Mouse (Mus musculus) hindbrain, embryonic 12.5 days (tissue): ENCODE results near the gene Slc25a11. TPM values are rescaled to one million over a fixed set of nuclear protein-coding genes. Genes with fewer than 3 reads are reported as not detected.

ENCODE experiments used
- ATAC-seq: fragments of 200-750 bp; cut with Nextera tagmentation; 2 replicates; pipeline ENCODE4 v1.8.0; 2017; ENCODE audit warnings: moderate TSS enrichment; ENCODE audit not compliant: low FRiP score
- H3K27ac ChIP-seq: fragments of 300-500 bp; sonication (generic); 2 replicates; pipeline ENCODE4 v1.5.1; 2016; ENCODE audit warnings: mild to moderate bottlenecking
- H3K27me3 ChIP-seq: fragments of 300-500 bp; sonication (generic); 2 replicates; pipeline ENCODE4 v1.6.1; 2016; ENCODE audit warnings: mild to moderate bottlenecking
- H3K36me3 ChIP-seq: fragments of 300-500 bp; sonication (generic); 2 replicates; pipeline ENCODE4 v1.6.1; 2016; ENCODE audit warnings: mild to moderate bottlenecking
- H3K4me1 ChIP-seq: fragments of 300-500 bp; sonication (generic); 2 replicates; pipeline ENCODE4 v1.6.1; 2016
- H3K4me2 ChIP-seq: fragments of 300-500 bp; sonication (generic); replicated peaks from 2 replicates; pipeline ENCODE4 v1.6.1; 2016; ENCODE audit warnings: mild to moderate bottlenecking
- H3K4me3 ChIP-seq: fragments of 300-500 bp; sonication (generic); 2 replicates; pipeline ENCODE4 v1.5.1; 2016; ENCODE audit warnings: mild to moderate bottlenecking
- H3K9ac ChIP-seq: fragments of 300-500 bp; sonication (generic); 2 replicates; pipeline ENCODE4 v1.6.1; 2016; ENCODE audit warnings: mild to moderate bottlenecking, moderate library complexity
- H3K9me3 ChIP-seq: fragments of 300-500 bp; sonication (generic); replicated peaks from 2 replicates; pipeline ENCODE4 v1.6.1; 2016; ENCODE audit warnings: mild to moderate bottlenecking
- WGBS: fragments of 180-500 bp; shearing (Covaris S2); methylation state at CpG from one replicate; pipeline ENCODE4 v1.1.7; 2016; 5-methylcytosine and 5-hydroxymethylcytosine counted together
- polyA plus RNA-seq: library from polyadenylated mRNA; unstranded; fragments of >200 nt; fragmentation: Nextera tagmentation; extraction: Ambion mirVana; gene quantifications from 2 replicates; pipeline ENCODE4 v1.2.1, GENCODE M21; 2016

Slc25a11 gene
- polyA plus RNA-seq, 1 experiment from 2014 or later: 148 TPM

DNA sequence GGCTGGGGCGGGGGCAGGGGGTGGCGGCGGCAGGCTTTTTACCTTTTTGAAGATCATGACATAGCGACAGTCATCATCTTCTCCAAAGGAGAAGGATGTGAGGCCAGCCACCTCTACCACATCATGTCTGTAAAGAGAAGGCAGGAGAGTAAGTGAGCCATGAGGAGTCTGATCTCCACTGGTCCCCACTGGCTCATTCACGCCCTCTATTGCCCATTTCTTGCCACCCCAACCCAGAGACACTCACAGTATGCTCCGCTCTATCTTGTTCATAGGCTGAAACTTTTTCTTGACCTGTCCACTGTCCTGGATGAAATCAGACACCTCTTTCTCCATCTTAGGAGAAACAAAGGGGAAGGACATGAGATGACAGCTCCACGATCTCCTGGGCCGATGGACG, 17.5 kb upstream of the Slc25a11 start:
- Histone ChIP-seq H3K9me3 (no peaks in the 10 kb centered on the region), H3K4me1 (peaks cover 12% of the 10 kb centered on the region), H3K27ac (no peak overlapping the region), H3K9ac (no peak overlapping the region), H3K4me2 (no peak overlapping the region), H3K4me3 (no peak overlapping the region), H3K27me3 (no peaks in the 10 kb centered on the region), H3K36me3 (peaks cover 53% of the 10 kb centered on the region)
- ATAC-seq: no peak
- 92% methylated on average over 9 of the region's 9 CpGs for WGBS

DNA sequence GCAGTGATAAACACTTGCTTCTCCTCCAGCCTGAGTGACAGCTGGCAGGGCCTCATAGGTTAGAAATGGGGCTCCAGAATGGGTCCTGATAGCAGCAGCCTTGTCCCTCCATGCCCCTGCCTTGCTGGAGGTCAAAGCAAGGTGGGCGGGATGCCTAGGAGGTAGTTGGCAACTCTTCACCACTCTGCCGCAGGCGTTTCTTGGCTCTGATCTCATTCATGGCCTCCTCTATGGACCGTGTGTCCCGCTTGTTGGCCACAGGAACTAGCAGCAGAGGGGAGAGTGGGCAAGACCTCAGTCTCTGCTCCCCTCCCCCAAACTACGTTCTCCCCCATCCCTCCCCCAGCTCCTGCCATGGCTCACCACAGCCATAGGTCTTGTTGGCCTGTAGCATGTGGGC, 16.7 kb upstream of the Slc25a11 start:
- Histone ChIP-seq H3K4me3 (no peak overlapping the region), H3K9me3 (no peaks in the 10 kb centered on the region), H3K4me2 (no peak overlapping the region), H3K36me3 (peaks cover 54% of the 10 kb centered on the region), H3K27ac (no peak overlapping the region), H3K27me3 (no peaks in the 10 kb centered on the region), H3K4me1 (peaks cover 12% of the 10 kb centered on the region), H3K9ac (no peak overlapping the region)
- 92% methylated on average over 6 of the region's 6 CpGs for WGBS
- ATAC-seq: no peak

DNA sequence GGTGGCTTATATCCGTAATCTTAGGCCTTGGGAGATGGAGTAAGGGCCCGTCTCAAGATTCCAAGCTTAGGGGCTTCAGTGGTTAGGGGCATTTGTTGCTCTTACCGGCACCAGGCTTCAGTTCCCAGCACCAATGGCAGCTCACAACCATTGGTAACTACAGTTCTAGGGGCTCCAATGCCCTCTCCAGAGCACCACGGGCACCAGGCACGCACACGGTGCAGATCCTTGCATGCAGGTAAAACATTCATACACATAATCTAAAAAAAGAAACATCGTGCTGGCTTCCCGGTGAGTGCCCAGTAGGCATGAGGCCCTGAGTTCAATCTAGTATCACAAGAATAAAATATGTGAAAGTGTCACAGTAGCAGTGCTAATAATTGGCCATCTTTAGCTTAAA, 15.8 kb upstream of the Slc25a11 start:
- ATAC-seq: no peak
- H3K27me3 ChIP-seq: no peaks in the 10 kb centered on the region
- no peaks in the 10 kb centered on the region for H3K9me3 ChIP-seq
- peaks cover 10% of the 10 kb centered on the region for H3K4me1 ChIP-seq
- H3K4me3 ChIP-seq: no peak overlapping the region
- H3K9ac ChIP-seq: no peak overlapping the region
- no peak overlapping the region for H3K27ac ChIP-seq
- no peak overlapping the region for H3K4me2 ChIP-seq
- 93% methylated on average over 8 of the region's 8 CpGs for WGBS
- H3K36me3 ChIP-seq: peaks cover 54% of the 10 kb centered on the region

- H3K27ac ChIP-seq: peak overlapping the region; percentile 35; the same call in 1 of the 2 replicates
- no peak overlapping the region for H3K4me3 ChIP-seq
- no peak overlapping the region for H3K9ac ChIP-seq
- WGBS: 93% methylated on average over 8 of the region's 8 CpGs
- peaks cover 19% of the 10 kb centered on the region for H3K4me1 ChIP-seq
- no peaks in the 10 kb centered on the region for H3K27me3 ChIP-seq
- H3K4me2 ChIP-seq: no peak overlapping the region
- H3K9me3 ChIP-seq: no peaks in the 10 kb centered on the region
- ATAC-seq: no peak
- peaks cover 47% of the 10 kb centered on the region for H3K36me3 ChIP-seq
Observed at GRCm38 (mm10) chr11:70660571-70660970, 13.3 kb upstream of the Slc25a11 start.

- no peaks in the 10 kb centered on the region for H3K9me3 ChIP-seq
- H3K4me1 ChIP-seq: peaks cover 23% of the 10 kb centered on the region
- H3K4me3 ChIP-seq: no peak overlapping the region
- H3K27me3 ChIP-seq: no peaks in the 10 kb centered on the region
- H3K36me3 ChIP-seq: peaks cover 32% of the 10 kb centered on the region
- H3K9ac ChIP-seq: no peak overlapping the region
- no peak for ATAC-seq
- H3K4me2 ChIP-seq: no peak overlapping the region
- no peak overlapping the region for H3K27ac ChIP-seq
- 75% methylated on average over 8 of the region's 8 CpGs for WGBS
Observed at GRCm38 (mm10) chr11:70658942-70659341, 11.7 kb upstream of the Slc25a11 start.

DNA sequence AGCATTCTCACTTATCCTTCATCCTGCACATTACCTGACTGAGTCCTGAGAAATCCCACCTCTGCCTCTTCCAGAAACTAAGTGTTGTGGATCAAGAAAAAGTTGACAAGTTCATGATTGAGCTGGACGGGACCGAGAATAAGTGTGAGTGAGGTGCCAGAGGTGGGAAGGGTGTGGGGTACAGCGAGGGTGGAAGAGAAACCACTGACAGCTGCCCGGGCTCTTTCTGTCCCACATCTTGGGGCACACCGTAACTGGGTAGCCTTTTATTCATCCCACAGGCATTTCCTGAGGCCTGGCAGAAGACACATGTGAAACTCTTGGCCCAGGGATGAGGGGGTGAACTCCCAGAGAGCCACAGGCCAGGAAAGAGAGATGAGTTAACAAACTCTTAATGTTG, 11.2 kb upstream of the Slc25a11 start:
- ATAC-seq: no peak
- H3K9me3 ChIP-seq: no peaks in the 10 kb centered on the region
- 92% methylated on average over 5 of the region's 5 CpGs for WGBS

DNA sequence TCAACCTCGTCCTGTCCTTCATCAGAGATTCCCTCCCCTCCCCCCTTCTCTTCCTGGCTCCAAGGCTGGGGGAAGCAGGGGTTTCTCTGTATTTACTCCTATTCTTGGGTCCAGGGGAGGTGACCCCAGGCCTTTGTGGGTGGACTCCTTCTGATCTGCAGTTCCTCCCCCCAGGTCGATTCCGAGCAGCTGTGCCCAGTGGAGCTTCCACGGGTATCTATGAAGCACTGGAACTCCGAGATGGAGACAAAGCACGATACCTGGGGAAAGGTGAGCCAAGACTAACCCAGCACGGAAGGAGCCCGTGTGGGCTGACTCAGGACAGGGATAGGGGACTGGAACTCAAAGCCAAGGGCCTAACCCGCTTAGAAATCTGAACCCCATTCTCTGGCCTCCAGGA, 10.7 kb upstream of the Slc25a11 start:
- Histone ChIP-seq H3K4me3 (no peak overlapping the region), H3K27me3 (no peaks in the 10 kb centered on the region), H3K9ac (no peak overlapping the region), H3K9me3 (no peaks in the 10 kb centered on the region), H3K4me2 (no peak overlapping the region), H3K36me3 (peaks cover 23% of the 10 kb centered on the region), H3K4me1 (peaks cover 26% of the 10 kb centered on the region), H3K27ac (no peak overlapping the region)
- ATAC-seq: no peak
- 57% methylated on average over 9 of the region's 9 CpGs for WGBS

More for the DNA sequence above, 11.2 kb upstream of the Slc25a11 start:
- H3K4me2 ChIP-seq: no peak overlapping the region
- no peak overlapping the region for H3K27ac ChIP-seq
- H3K9ac ChIP-seq: 0 out of 2 replicates have a peak overlapping the region, but pooled peaks have one; percentile 13
- H3K4me1 ChIP-seq: peaks cover 23% of the 10 kb centered on the region
- H3K36me3 ChIP-seq: peaks cover 28% of the 10 kb centered on the region
- H3K27me3 ChIP-seq: no peaks in the 10 kb centered on the region
- no peak overlapping the region for H3K4me3 ChIP-seq

GRCm38 (mm10) chr11:70657573-70657972, 10.3 kb upstream of the Slc25a11 start:
- Histone ChIP-seq H3K36me3 (peaks cover 21% of the 10 kb centered on the region), H3K9me3 (no peaks in the 10 kb centered on the region), H3K4me3 (no peak overlapping the region), H3K27me3 (no peaks in the 10 kb centered on the region), H3K4me1 (peaks cover 30% of the 10 kb centered on the region), H3K4me2 (no peak overlapping the region), H3K27ac (no peak overlapping the region), H3K9ac (no peak overlapping the region)
- no peak for ATAC-seq
- 46% methylated on average over 6 of the region's 6 CpGs for WGBS

- Histone ChIP-seq H3K27ac (peak within 1 kb of the TSS; percentile 98), H3K36me3 (peaks cover 20% of the 10 kb centered on the region)
- WGBS: 7% methylated on average over 3 of the region's 3 CpGs
Observed at GRCm38 (mm10) chr11:70656964-70657363, 9.7 kb upstream of the Slc25a11 start, which contains the start of gene Eno3. TSS of gene Eno3 (plus strand) at chr11:70657202.

GRCm38 (mm10) chr11:70656456-70656927, 9.2 kb upstream of the Slc25a11 start:
- H3K27me3 ChIP-seq: no peaks in the 10 kb centered on the region
- H3K4me2 ChIP-seq: peak overlapping the region; percentile 98
- no peak for ATAC-seq
- peaks cover 38% of the 10 kb centered on the region for H3K4me1 ChIP-seq
- peak overlapping the region; percentile 99 for H3K4me3 ChIP-seq
- 7% methylated on average over 16 of the region's 16 CpGs for WGBS
- H3K9me3 ChIP-seq: no peaks in the 10 kb centered on the region
- H3K27ac ChIP-seq: peak overlapping the region; percentile 98
- peaks cover 21% of the 10 kb centered on the region for H3K36me3 ChIP-seq
- H3K9ac ChIP-seq: peak overlapping the region; percentile 92

More at GRCm38 (mm10) chr11:70656964-70657363, 9.7 kb upstream of the Slc25a11 start, which contains the start of gene Eno3:
- Histone ChIP-seq H3K4me3 (peak within 1 kb of the TSS; percentile 99), H3K9ac (peak within 1 kb of the TSS; percentile 92), H3K9me3 (no peaks in the 10 kb centered on the region), H3K27me3 (no peaks in the 10 kb centered on the region), H3K4me2 (peak within 1 kb of the TSS; percentile 98), H3K4me1 (peaks cover 36% of the 10 kb centered on the region)
- ATAC-seq: no peak

- WGBS: under 1% methylated on average over 61 of the region's 61 CpGs
- no peaks in the 10 kb centered on the region for H3K9me3 ChIP-seq
- H3K4me2 ChIP-seq: peak overlapping the region; percentile 98
- no peaks in the 10 kb centered on the region for H3K27me3 ChIP-seq
- H3K4me1 ChIP-seq: peaks cover 41% of the 10 kb centered on the region
- H3K27ac ChIP-seq: peak overlapping the region; percentile 98
- H3K4me3 ChIP-seq: peak overlapping the region; percentile 99
- peaks cover 26% of the 10 kb centered on the region for H3K36me3 ChIP-seq
- peak overlapping the region; percentile 92 for H3K9ac ChIP-seq
- ATAC-seq: no peak
Observed at GRCm38 (mm10) chr11:70655571-70656455, 8.5 kb upstream of the Slc25a11 start.

- ATAC-seq: peak; percentile 64
- Histone ChIP-seq H3K9ac (peak overlapping the region; percentile 92), H3K4me1 (peaks cover 43% of the 10 kb centered on the region), H3K4me3 (peak overlapping the region; percentile 99), H3K27ac (peak overlapping the region; percentile 98), H3K27me3 (no peaks in the 10 kb centered on the region), H3K4me2 (peak overlapping the region; percentile 98), H3K36me3 (peaks cover 28% of the 10 kb centered on the region), H3K9me3 (no peaks in the 10 kb centered on the region)
- WGBS: under 1% methylated on average over 48 of the region's 48 CpGs
Observed at GRCm38 (mm10) chr11:70654923-70655570, 7.8 kb upstream of the Slc25a11 start.
